Mouse (Mus musculus): ENCODE results near the gene Bbox1. TPM values are rescaled to one million over a fixed set of nuclear protein-coding genes. Genes with fewer than 3 reads are reported as not detected.

The Bbox1 gene
- total RNA-seq, 2 experiments from 2014 or later = 0.23 to 0.69 TPM

GRCm38 (mm10) chr2:110275424-110275823 is 38.9 kb downstream of the Bbox1 start:
- peak in 1 of 2 experiments; percentile 7 for DNase-seq (ENCODE audit: extremely low spot score in 1 of 2, low spot score in 1 of 2)

GRCm38 (mm10) chr2:110274160-110274559 is 40.2 kb downstream of the Bbox1 start:
- no peak for DNase-seq (ENCODE audit: extremely low spot score in 1 of 2, low spot score in 1 of 2)

GRCm38 (mm10) chr2:110269281-110269680 is 45.1 kb downstream of the Bbox1 start:
- no peak for DNase-seq (ENCODE audit: extremely low spot score in 1 of 2, low spot score in 1 of 2)

- no peak for DNase-seq (ENCODE audit: extremely low spot score in 1 of 2, low spot score in 1 of 2)
Observed at GRCm38 (mm10) chr2:110232252-110232651, 82.1 kb downstream of the Bbox1 start.

GRCm38 (mm10) chr2:110230753-110231152 is 83.6 kb downstream of the Bbox1 start:
- DNase-seq (ENCODE audit: extremely low spot score in 1 of 2, low spot score in 1 of 2) = no peak

GRCm38 (mm10) chr2:110229143-110230087 is 84.9 kb downstream of the Bbox1 start:
- peak; percentile 25 to 46 for DNase-seq (ENCODE audit: extremely low spot score in 1 of 2, low spot score in 1 of 2)

GRCm38 (mm10) chr2:110226421-110226820 is 87.9 kb downstream of the Bbox1 start:
- no peak for DNase-seq (ENCODE audit: extremely low spot score in 1 of 2, low spot score in 1 of 2)

- no peak for DNase-seq (ENCODE audit: extremely low spot score in 1 of 2, low spot score in 1 of 2)
Observed at GRCm38 (mm10) chr2:110225969-110226368, 88.4 kb downstream of the Bbox1 start.

GRCm38 (mm10) chr2:110222793-110223192 is 91.6 kb downstream of the Bbox1 start:
- no peak for DNase-seq (ENCODE audit: extremely low spot score in 1 of 2, low spot score in 1 of 2)

- DNase-seq (ENCODE audit: extremely low spot score in 1 of 2, low spot score in 1 of 2) = no peak
Observed at GRCm38 (mm10) chr2:110220492-110220891, 93.9 kb downstream of the Bbox1 start.

GRCm38 (mm10) chr2:110215685-110216058 is 98.7 kb downstream of the Bbox1 start:
- no peak for DNase-seq (ENCODE audit: extremely low spot score in 1 of 2, low spot score in 1 of 2)

- DNase-seq (ENCODE audit: extremely low spot score in 1 of 2, low spot score in 1 of 2) = no peak
Observed at GRCm38 (mm10) chr2:110214991-110215684, 99.2 kb downstream of the Bbox1 start.

GRCm38 (mm10) chr2:110214278-110214677 is 100.1 kb downstream of the Bbox1 start:
- DNase-seq (ENCODE audit: extremely low spot score in 1 of 2, low spot score in 1 of 2) = no peak

Other genes starting within 250 kb of the Bbox1 start
- 1 to 10 TPM; 1.6 to 3.7 TPM for gene Fibin, start 48.6 kb upstream of the Bbox1 start, total RNA-seq (2021)

Measured in layer of hippocampus, postnatal 25 days (tissue).